Comparison of ENCODE assay signal across 13 mouse cellular contexts in the genomic region with DNA sequence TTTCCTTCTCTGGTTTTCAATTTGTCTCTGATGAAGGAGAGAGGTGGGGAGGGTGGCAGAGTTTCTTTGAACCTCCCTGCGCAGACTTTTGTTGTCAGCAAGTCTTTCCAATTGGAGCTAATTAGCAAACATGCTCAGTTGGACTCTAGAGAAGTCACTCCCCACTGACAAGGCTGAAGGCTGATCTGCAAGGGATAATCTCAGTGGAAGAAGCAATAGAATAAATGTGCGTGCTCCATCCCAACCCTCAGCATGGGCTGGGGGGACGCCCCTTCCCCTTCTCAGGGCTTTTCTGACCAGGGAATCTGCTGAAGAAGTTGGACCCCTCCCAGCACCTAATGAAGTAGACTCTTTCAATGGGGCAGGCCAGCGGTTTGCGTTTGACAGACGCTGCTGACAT.
"Had no signal": no experiment of that assay in that cellular context is flagged by ENCODE, and none has a peak within 500 bp of the region (broad histone marks: within the 10 kb centered on the region; RNA-seq: fewer than 3 reads in every experiment).

No protein-coding gene starts in this region.

- H3K9me3 ChIP-seq: liver, embryonic 15.5 days had no signal

- H3K4me2 ChIP-seq: liver, embryonic 11.5 days; liver, embryonic 15.5 days; midbrain, embryonic 12.5 days had no signal

- H3K36me3 ChIP-seq: limb, embryonic 10.5 days; liver, embryonic 15.5 days; midbrain, embryonic 12.5 days had no signal

- H3K9ac ChIP-seq: liver, embryonic 15.5 days; midbrain, embryonic 12.5 days had no signal

- H3K4me3 ChIP-seq: limb, embryonic 10.5 days; liver, embryonic 15.5 days; megakaryocyte, embryonic 14.5 days; midbrain, embryonic 12.5 days had no signal

- DNase-seq: kidney, postnatal 14 days; lung, adult 2 months; right cerebral cortex, postnatal 4 days; spleen, adult 18-20 months; thymus, adult 18-20 months; thymus, postnatal 14 days had no signal

- H3K27me3 ChIP-seq: liver, embryonic 15.5 days; megakaryocyte, embryonic 14.5 days; midbrain, embryonic 12.5 days had no signal

- H3K4me1 ChIP-seq: liver, embryonic 15.5 days; megakaryocyte, embryonic 14.5 days had no signal

- ATAC-seq: lung, postnatal 0 days had no signal

- H3K27ac ChIP-seq: limb, embryonic 10.5 days; liver, embryonic 15.5 days; macrophage; midbrain, embryonic 12.5 days had no signal
